Mouse (Mus musculus) lung, adult 2 months (tissue): ENCODE data around the gene Mrc2.

Experiments
- CTCF ChIP-seq: fragments of 200-500 bp; IDR thresholded peaks from 2 replicates; pipeline ENCODE4 v1.5.1; 2011; ENCODE audit warnings: mild to moderate bottlenecking, low read length, control low read depth; ENCODE audit not compliant: insufficient read depth
- POLR2A ChIP-seq: fragments of 200-500 bp; IDR thresholded peaks from 2 replicates; pipeline ENCODE4 v1.6.1; 2011; ENCODE audit warnings: low read depth, mild to moderate bottlenecking, control low read depth, low read length, borderline replicate concordance; ENCODE audit errors: extremely low read depth

GRCm38 (mm10) chr11:105347162-105348161, 55.0 kb downstream of the Mrc2 start:
- TF ChIP-seq CTCF: peak; percentile 84
- TF ChIP-seq POLR2A: no peak
